Mouse (Mus musculus) forebrain, embryonic 16.5 days (tissue): ENCODE results near the gene Aak1. TPM values are rescaled to one million over a fixed set of nuclear protein-coding genes. Genes with fewer than 3 reads are reported as not detected.

Experiments used
- ATAC-seq: fragments of 200-750 bp; cut with Nextera tagmentation; 2 replicates; pipeline ENCODE4 v1.8.0; 2017; ENCODE audit warnings: mild to moderate bottlenecking, moderate library complexity
- H3K27ac ChIP-seq: fragments of 300-500 bp; sonication (generic); 2 replicates; pipeline ENCODE4 v1.5.1; 2014; ENCODE audit warnings: low read length, control low read depth
- H3K27me3 ChIP-seq: fragments of 300-500 bp; sonication (generic); replicated peaks from 2 replicates; pipeline ENCODE4 v1.6.1; 2014; ENCODE audit warnings: low read length; ENCODE audit not compliant: control insufficient read depth, insufficient read depth
- H3K36me3 ChIP-seq: fragments of 300-500 bp; sonication (generic); 2 replicates; pipeline ENCODE4 v1.6.1; 2014; ENCODE audit not compliant: control insufficient read depth, insufficient read depth
- H3K4me1 ChIP-seq: fragments of 300-500 bp; sonication (generic); replicated peaks from 2 replicates; pipeline ENCODE4 v1.6.1; 2014; ENCODE audit warnings: low read length; ENCODE audit not compliant: control insufficient read depth, insufficient read depth
- H3K4me2 ChIP-seq: fragments of 300-500 bp; sonication (generic); 2 replicates; pipeline ENCODE4 v1.6.1; 2014; ENCODE audit warnings: mild to moderate bottlenecking, low read length, control low read depth
- H3K4me3 ChIP-seq: fragments of 300-500 bp; sonication (generic); replicated peaks from 2 replicates; pipeline ENCODE4 v1.5.1; 2014; ENCODE audit warnings: mild to moderate bottlenecking, low read length, control low read depth
- H3K9ac ChIP-seq: fragments of 300-500 bp; sonication (generic); replicated peaks from 2 replicates; pipeline ENCODE4 v1.6.1; 2014; ENCODE audit warnings: low read depth, low read length, control low read depth
- H3K9me3 ChIP-seq: fragments of 300-500 bp; sonication (generic); 2 replicates; pipeline ENCODE4 v1.6.1; 2016; ENCODE audit warnings: low read length; ENCODE audit not compliant: control insufficient read depth
- WGBS: fragments of 180-500 bp; shearing (Covaris S2); extraction: QIAGEN DNeasy Blood & Tissue Kit; methylation state at CpG from one replicate; pipeline ENCODE4 v1.1.7; 2014; 5-methylcytosine and 5-hydroxymethylcytosine counted together
- polyA plus RNA-seq: library from polyadenylated mRNA; unstranded; fragments of >200 nt; fragmentation: Nextera tagmentation; extraction: Ambion mirVana; gene quantifications from 2 replicates; pipeline ENCODE4 v1.2.1, GENCODE M21; 2015

Gene Aak1
- 36.8 and 36.9 TPM in 2 replicates for polyA plus RNA-seq

- under 1% methylated on average over 48 of the region's 60 CpGs for WGBS
- peaks cover 39% of the 10 kb centered on the region for H3K4me1 ChIP-seq
- H3K4me3 ChIP-seq, result peak within 1 kb of the TSS; percentile 90
- H3K4me2 ChIP-seq, result peak within 1 kb of the TSS; percentile 83
- H3K27me3 ChIP-seq, result no peaks in the 10 kb centered on the region
- H3K36me3 ChIP-seq, result no peaks in the 10 kb centered on the region
- peak within 1 kb of the TSS; percentile 93 for H3K9ac ChIP-seq
- peak within 1 kb of the TSS; percentile 98 for H3K27ac ChIP-seq
- no peaks in the 10 kb centered on the region for H3K9me3 ChIP-seq
- ATAC-seq, result peak; percentile 94
Measured at GRCm38 (mm10) chr6:86848915-86849644, at the start of gene Aak1. Aak1 (plus strand) TSS chr6:86849517.

GRCm38 (mm10) chr6:86800467-86800866 lies 48.9 kb upstream of the Aak1 start:
- no peaks in the 10 kb centered on the region for H3K36me3 ChIP-seq
- WGBS, result 85% methylated on average over 3 of the region's 3 CpGs
- H3K4me2 ChIP-seq, result no peak overlapping the region
- no peaks in the 10 kb centered on the region for H3K4me1 ChIP-seq
- H3K27ac ChIP-seq, result no peak overlapping the region
- H3K4me3 ChIP-seq, result no peak overlapping the region
- no peak for ATAC-seq
- H3K27me3 ChIP-seq, result no peaks in the 10 kb centered on the region
- no peak overlapping the region for H3K9ac ChIP-seq
- no peaks in the 10 kb centered on the region for H3K9me3 ChIP-seq

GRCm38 (mm10) chr6:86801431-86801830 lies 47.9 kb upstream of the Aak1 start:
- Histone ChIP-seq H3K27me3 (no peaks in the 10 kb centered on the region), H3K9ac (no peak overlapping the region), H3K4me2 (no peak overlapping the region), H3K36me3 (no peaks in the 10 kb centered on the region), H3K27ac (no peak overlapping the region), H3K9me3 (no peaks in the 10 kb centered on the region), H3K4me3 (no peak overlapping the region), H3K4me1 (no peaks in the 10 kb centered on the region)
- no peak for ATAC-seq
- WGBS, result 49% methylated on average over 11 of the region's 11 CpGs

- no peak overlapping the region for H3K27ac ChIP-seq
- no peaks in the 10 kb centered on the region for H3K27me3 ChIP-seq
- H3K4me1 ChIP-seq, result peaks cover 3% of the 10 kb centered on the region
- no peak overlapping the region for H3K4me2 ChIP-seq
- WGBS, result 81% methylated on average over 3 of the region's 3 CpGs
- no peaks in the 10 kb centered on the region for H3K9me3 ChIP-seq
- no peak for ATAC-seq
- no peaks in the 10 kb centered on the region for H3K36me3 ChIP-seq
- H3K9ac ChIP-seq, result no peak overlapping the region
- H3K4me3 ChIP-seq, result no peak overlapping the region
Measured at GRCm38 (mm10) chr6:86804646-86805045, 44.7 kb upstream of the Aak1 start.

GRCm38 (mm10) chr6:86806455-86807086 lies 42.7 kb upstream of the Aak1 start:
- Histone ChIP-seq H3K4me3 (no peak overlapping the region), H3K27me3 (no peaks in the 10 kb centered on the region), H3K4me2 (no peak overlapping the region), H3K36me3 (no peaks in the 10 kb centered on the region), H3K9ac (no peak overlapping the region), H3K4me1 (peaks cover 7% of the 10 kb centered on the region), H3K27ac (no peak overlapping the region), H3K9me3 (no peaks in the 10 kb centered on the region)
- 3% methylated on average over 5 of the region's 5 CpGs for WGBS
- ATAC-seq, result no peak

GRCm38 (mm10) chr6:86812919-86813318 lies 36.4 kb upstream of the Aak1 start:
- H3K27ac ChIP-seq, result no peak overlapping the region
- no peak overlapping the region for H3K4me2 ChIP-seq
- no peak overlapping the region for H3K4me3 ChIP-seq
- H3K9me3 ChIP-seq, result no peaks in the 10 kb centered on the region
- H3K9ac ChIP-seq, result no peak overlapping the region
- ATAC-seq, result no peak
- H3K27me3 ChIP-seq, result no peaks in the 10 kb centered on the region
- H3K36me3 ChIP-seq, result no peaks in the 10 kb centered on the region
- 64% methylated on average over 4 of the region's 4 CpGs for WGBS
- peaks cover 11% of the 10 kb centered on the region for H3K4me1 ChIP-seq

- no peaks in the 10 kb centered on the region for H3K27me3 ChIP-seq
- no peak overlapping the region for H3K27ac ChIP-seq
- no peak overlapping the region for H3K9ac ChIP-seq
- H3K4me1 ChIP-seq, result peaks cover 11% of the 10 kb centered on the region
- no peak overlapping the region for H3K4me3 ChIP-seq
- no peak for ATAC-seq
- 27% methylated on average over 3 of the region's 3 CpGs for WGBS
- no peak overlapping the region for H3K4me2 ChIP-seq
- H3K9me3 ChIP-seq, result no peaks in the 10 kb centered on the region
- H3K36me3 ChIP-seq, result no peaks in the 10 kb centered on the region
Measured at GRCm38 (mm10) chr6:86813341-86813740, 36.0 kb upstream of the Aak1 start.

GRCm38 (mm10) chr6:86814926-86815325 lies 34.4 kb upstream of the Aak1 start:
- ATAC-seq, result no peak
- H3K36me3 ChIP-seq, result no peaks in the 10 kb centered on the region
- H3K4me2 ChIP-seq, result no peak overlapping the region
- no peaks in the 10 kb centered on the region for H3K9me3 ChIP-seq
- no peak overlapping the region for H3K27ac ChIP-seq
- no peak overlapping the region for H3K9ac ChIP-seq
- no peak overlapping the region for H3K4me3 ChIP-seq
- peaks cover 5% of the 10 kb centered on the region for H3K4me1 ChIP-seq
- H3K27me3 ChIP-seq, result no peaks in the 10 kb centered on the region
- 32% methylated on average over 3 of the region's 3 CpGs for WGBS

- Histone ChIP-seq H3K27ac (no peak overlapping the region), H3K4me2 (0 out of 2 replicates have a peak overlapping the region, but pooled peaks have one; percentile 1), H3K9ac (no peak overlapping the region), H3K4me3 (no peak overlapping the region), H3K36me3 (no peaks in the 10 kb centered on the region), H3K27me3 (no peaks in the 10 kb centered on the region), H3K9me3 (no peaks in the 10 kb centered on the region), H3K4me1 (peaks cover 4% of the 10 kb centered on the region; the same call in 1 of the 2 replicates)
- WGBS, result 10% methylated on average over 7 of the region's 7 CpGs
- ATAC-seq, result no peak
Measured at GRCm38 (mm10) chr6:86815436-86815835, 33.9 kb upstream of the Aak1 start.
